Mouse (Mus musculus): ENCODE results near the gene Stat5a. TPM values are rescaled to one million over a fixed set of nuclear protein-coding genes. Genes with fewer than 3 reads are reported as not detected.

Gene Stat5a
- polyA plus RNA-seq, 1 experiment = 3.6 TPM

- H3K27ac ChIP-seq (ENCODE audit: insufficient read depth, low read length) = no peak overlapping the region
- no peak overlapping the region for H3K4me3 ChIP-seq (ENCODE audit: low read depth, low read length)
- no peaks in the 10 kb centered on the region for H3K9me3 ChIP-seq (replicated peaks; ENCODE audit: control insufficient read depth, insufficient read depth, low read length, poor library complexity, severe bottlenecking)
- TF ChIP-seq CTCF (IDR thresholded peaks at IDR 0.05; ENCODE audit: low read depth, low read length) = no peak
- no peak for TF ChIP-seq EP300 (IDR thresholded peaks at IDR 0.05; ENCODE audit: insufficient read depth, low read depth, low read length)
- no peak for TF ChIP-seq POLR2A (IDR thresholded peaks at IDR 0.05; ENCODE audit: insufficient read depth, low read length)
- H3K27me3 ChIP-seq (ENCODE audit: control insufficient read depth, insufficient read depth, low read length, poor library complexity, severe bottlenecking) = no peaks in the 10 kb centered on the region
- H3K9ac ChIP-seq (ENCODE audit: low read depth, poor library complexity, severe bottlenecking) = no peak overlapping the region
- H3K36me3 ChIP-seq (ENCODE audit: control insufficient read depth, insufficient read depth, low read length, poor library complexity, severe bottlenecking) = peaks cover 11% of the 10 kb centered on the region
- H3K4me1 ChIP-seq (ENCODE audit: control insufficient read depth, insufficient read depth, low read length) = no peaks in the 10 kb centered on the region
Measured at GRCm38 (mm10) chr11:100887236-100887635, 28.1 kb downstream of the Stat5a start.

GRCm38 (mm10) chr11:100887764-100888163, 28.6 kb downstream of the Stat5a start:
- TF ChIP-seq EP300 (IDR thresholded peaks at IDR 0.05; ENCODE audit: insufficient read depth, low read depth, low read length) = no peak
- no peak for TF ChIP-seq CTCF (IDR thresholded peaks at IDR 0.05; ENCODE audit: low read depth, low read length)
- TF ChIP-seq POLR2A (IDR thresholded peaks at IDR 0.05; ENCODE audit: insufficient read depth, low read length) = no peak
- no peaks in the 10 kb centered on the region for H3K9me3 ChIP-seq (replicated peaks; ENCODE audit: control insufficient read depth, insufficient read depth, low read length, poor library complexity, severe bottlenecking)
- no peak overlapping the region for H3K4me3 ChIP-seq (ENCODE audit: low read depth, low read length)
- no peak overlapping the region for H3K9ac ChIP-seq (ENCODE audit: low read depth, poor library complexity, severe bottlenecking)
- H3K27ac ChIP-seq (ENCODE audit: insufficient read depth, low read length) = no peak overlapping the region
- H3K36me3 ChIP-seq (ENCODE audit: control insufficient read depth, insufficient read depth, low read length, poor library complexity, severe bottlenecking) = peaks cover 15% of the 10 kb centered on the region
- H3K4me1 ChIP-seq (ENCODE audit: control insufficient read depth, insufficient read depth, low read length) = no peaks in the 10 kb centered on the region
- no peaks in the 10 kb centered on the region for H3K27me3 ChIP-seq (ENCODE audit: control insufficient read depth, insufficient read depth, low read length, poor library complexity, severe bottlenecking)

- Histone ChIP-seq H3K27me3 (ENCODE audit: control insufficient read depth, insufficient read depth, low read length, poor library complexity, severe bottlenecking) (no peaks in the 10 kb centered on the region), H3K27ac (ENCODE audit: insufficient read depth, low read length) (no peak overlapping the region), H3K4me3 (ENCODE audit: low read depth, low read length) (no peak overlapping the region), H3K9ac (ENCODE audit: low read depth, poor library complexity, severe bottlenecking) (no peak overlapping the region), H3K36me3 (ENCODE audit: control insufficient read depth, insufficient read depth, low read length, poor library complexity, severe bottlenecking) (peaks cover 20% of the 10 kb centered on the region), H3K4me1 (ENCODE audit: control insufficient read depth, insufficient read depth, low read length) (no peaks in the 10 kb centered on the region), H3K9me3 (replicated peaks; ENCODE audit: control insufficient read depth, insufficient read depth, low read length, poor library complexity, severe bottlenecking) (no peaks in the 10 kb centered on the region)
- no peak for TF ChIP-seq CTCF (IDR thresholded peaks at IDR 0.05; ENCODE audit: low read depth, low read length)
- no peak for TF ChIP-seq POLR2A (IDR thresholded peaks at IDR 0.05; ENCODE audit: insufficient read depth, low read length)
- TF ChIP-seq EP300 (IDR thresholded peaks at IDR 0.05; ENCODE audit: insufficient read depth, low read depth, low read length) = no peak
Measured at GRCm38 (mm10) chr11:100888348-100888820, 29.2 kb downstream of the Stat5a start.

- no peak overlapping the region for H3K27ac ChIP-seq (ENCODE audit: insufficient read depth, low read length)
- H3K4me1 ChIP-seq (ENCODE audit: control insufficient read depth, insufficient read depth, low read length) = no peaks in the 10 kb centered on the region
- no peak overlapping the region for H3K9ac ChIP-seq (ENCODE audit: low read depth, poor library complexity, severe bottlenecking)
- H3K36me3 ChIP-seq (ENCODE audit: control insufficient read depth, insufficient read depth, low read length, poor library complexity, severe bottlenecking) = peaks cover 22% of the 10 kb centered on the region
- no peaks in the 10 kb centered on the region for H3K27me3 ChIP-seq (ENCODE audit: control insufficient read depth, insufficient read depth, low read length, poor library complexity, severe bottlenecking)
- H3K9me3 ChIP-seq (replicated peaks; ENCODE audit: control insufficient read depth, insufficient read depth, low read length, poor library complexity, severe bottlenecking) = no peaks in the 10 kb centered on the region
- no peak overlapping the region for H3K4me3 ChIP-seq (ENCODE audit: low read depth, low read length)
- TF ChIP-seq EP300 (IDR thresholded peaks at IDR 0.05; ENCODE audit: insufficient read depth, low read depth, low read length) (no peak), CTCF (IDR thresholded peaks at IDR 0.05; ENCODE audit: low read depth, low read length) (no peak), POLR2A (IDR thresholded peaks at IDR 0.05; ENCODE audit: insufficient read depth, low read length) (no peak)
Measured at GRCm38 (mm10) chr11:100890481-100890880, 31.3 kb downstream of the Stat5a start.

- no peaks in the 10 kb centered on the region for H3K9me3 ChIP-seq (replicated peaks; ENCODE audit: control insufficient read depth, insufficient read depth, low read length, poor library complexity, severe bottlenecking)
- peaks cover 26% of the 10 kb centered on the region for H3K36me3 ChIP-seq (ENCODE audit: control insufficient read depth, insufficient read depth, low read length, poor library complexity, severe bottlenecking)
- no peak overlapping the region for H3K27ac ChIP-seq (ENCODE audit: insufficient read depth, low read length)
- no peaks in the 10 kb centered on the region for H3K27me3 ChIP-seq (ENCODE audit: control insufficient read depth, insufficient read depth, low read length, poor library complexity, severe bottlenecking)
- H3K4me1 ChIP-seq (ENCODE audit: control insufficient read depth, insufficient read depth, low read length) = no peaks in the 10 kb centered on the region
- TF ChIP-seq EP300 (IDR thresholded peaks at IDR 0.05; ENCODE audit: insufficient read depth, low read depth, low read length) = no peak
- TF ChIP-seq CTCF (IDR thresholded peaks at IDR 0.05; ENCODE audit: low read depth, low read length) = no peak
- TF ChIP-seq POLR2A (IDR thresholded peaks at IDR 0.05; ENCODE audit: insufficient read depth, low read length) = no peak
- H3K9ac ChIP-seq (ENCODE audit: low read depth, poor library complexity, severe bottlenecking) = no peak overlapping the region
- no peak overlapping the region for H3K4me3 ChIP-seq (ENCODE audit: low read depth, low read length)
Measured at GRCm38 (mm10) chr11:100891256-100892123, 32.3 kb downstream of the Stat5a start.

- Histone ChIP-seq H3K27ac (ENCODE audit: insufficient read depth, low read length) (no peak overlapping the region), H3K27me3 (ENCODE audit: control insufficient read depth, insufficient read depth, low read length, poor library complexity, severe bottlenecking) (no peaks in the 10 kb centered on the region), H3K9ac (ENCODE audit: low read depth, poor library complexity, severe bottlenecking) (no peak overlapping the region), H3K4me1 (ENCODE audit: control insufficient read depth, insufficient read depth, low read length) (no peaks in the 10 kb centered on the region), H3K36me3 (ENCODE audit: control insufficient read depth, insufficient read depth, low read length, poor library complexity, severe bottlenecking) (peaks cover 26% of the 10 kb centered on the region), H3K4me3 (ENCODE audit: low read depth, low read length) (no peak overlapping the region), H3K9me3 (replicated peaks; ENCODE audit: control insufficient read depth, insufficient read depth, low read length, poor library complexity, severe bottlenecking) (no peaks in the 10 kb centered on the region)
- TF ChIP-seq CTCF (IDR thresholded peaks at IDR 0.05; ENCODE audit: low read depth, low read length) = no peak
- TF ChIP-seq POLR2A (IDR thresholded peaks at IDR 0.05; ENCODE audit: insufficient read depth, low read length) = no peak
- no peak for TF ChIP-seq EP300 (IDR thresholded peaks at IDR 0.05; ENCODE audit: insufficient read depth, low read depth, low read length)
Measured at GRCm38 (mm10) chr11:100892435-100892834, 33.3 kb downstream of the Stat5a start.

All from ES-Bruce4 (cell line).